Mouse (Mus musculus) E14TG2a.4 (cell line): ENCODE data around the gene Serpina3b.

Experiments used
- H3K27me3 ChIP-seq: 2 replicates; pipeline ENCODE4 v1.6.1; 2014; ENCODE audit warnings: low read length, control low read depth; ENCODE audit not compliant: insufficient read depth
- H3K36me3 ChIP-seq: 2 replicates; pipeline ENCODE4 v1.6.1; 2014; ENCODE audit warnings: low read length, control low read depth; ENCODE audit not compliant: insufficient read depth
- H3K4me1 ChIP-seq: replicated peaks from 2 replicates; pipeline ENCODE4 v1.6.1; 2014; ENCODE audit warnings: low read depth, low read length, control low read depth
- H3K4me3 ChIP-seq: replicated peaks from 2 replicates; pipeline ENCODE4 v1.5.1; 2014; ENCODE audit warnings: mild to moderate bottlenecking, low read length
- H3K9me3 ChIP-seq: 2 replicates; pipeline ENCODE4 v1.6.1; 2014; ENCODE audit warnings: low read length, control low read depth
- CTCF ChIP-seq: conservative IDR thresholded peaks from 2 replicates; pipeline ENCODE4 v1.5.1; 2014; ENCODE audit warnings: low read length
- NANOG ChIP-seq: IDR thresholded peaks from 2 replicates; pipeline ENCODE4 v1.6.1; 2014; ENCODE audit warnings: borderline replicate concordance, low read length, mixed read lengths
- POU5F1 ChIP-seq: IDR thresholded peaks from 2 replicates; pipeline ENCODE4 v1.6.1; 2014; ENCODE audit warnings: low read length, borderline replicate concordance

The Serpina3b gene

GRCm38 (mm10) chr12:104186041-104186581, 58.3 kb downstream of the Serpina3b start:
- TF ChIP-seq NANOG (no peak), POU5F1 (no peak), CTCF (no peak)
- no peaks in the 10 kb centered on the region for H3K27me3 ChIP-seq
- H3K36me3 ChIP-seq: no peaks in the 10 kb centered on the region
- H3K9me3 ChIP-seq: no peaks in the 10 kb centered on the region
- no peaks in the 10 kb centered on the region for H3K4me1 ChIP-seq
- H3K4me3 ChIP-seq: no peak overlapping the region
